In genomic region chr6:71877965-71878760, GRCm38 (mm10) we compare ENCODE assay signal across 14 mouse cellular contexts. TPM values are rescaled to one million over a fixed set of nuclear protein-coding genes. Genes with fewer than 3 reads are reported as not detected.
DNase-seq lines count a peak whose midpoint lies in the region; ATAC-seq and TF ChIP-seq lines count a peak whose summit lies in the region.
"Had no signal": no experiment of that assay in that cellular context is flagged by ENCODE, and none has a peak within 500 bp of the region (broad histone marks: within the 10 kb centered on the region; RNA-seq: fewer than 3 reads in every experiment).

No protein-coding gene starts in this region.

- TF ChIP-seq EP300 in MEL (IDR thresholded peaks at IDR 0.05; ENCODE audit: low read depth in 1 of 2, low read length in 2 of 2): peak; percentile 65 to 77; a peak in 3 of 4 replicates

- peaks cover 66% of the 10 kb centered on the region for H3K36me3 ChIP-seq in hindbrain, postnatal 0 days (ENCODE audit: insufficient read depth, low read length)
- peaks cover 93% of the 10 kb centered on the region for H3K36me3 ChIP-seq in hindbrain, embryonic 10.5 days
- H3K36me3 ChIP-seq in MEL (ENCODE audit: control insufficient read depth in 1 of 2, insufficient read depth in 2 of 2, low read length in 2 of 2): peaks cover 17 to 27% of the 10 kb centered on the region in 2 experiments
- H3K36me3 ChIP-seq in heart, embryonic 12.5 days: peaks cover 83% of the 10 kb centered on the region

- H3K4me3 ChIP-seq in hindbrain, postnatal 0 days (ENCODE audit: low read length): no peak overlapping the region
- no peak overlapping the region for H3K4me3 ChIP-seq in hindbrain, embryonic 10.5 days
- H3K4me3 ChIP-seq in MEL (ENCODE audit: control insufficient read depth in 1 of 2, insufficient read depth in 1 of 2, low read depth in 2 of 2, low read length in 2 of 2): no peak overlapping the region
- H3K4me3 ChIP-seq in heart, embryonic 12.5 days: no peak overlapping the region
- H3K4me3 ChIP-seq: myocyte had no signal

- no peak; a peak in 1 of 4 replicates for TF ChIP-seq POLR2A in MEL (IDR thresholded peaks at IDR 0.05; ENCODE audit: control insufficient read depth in 1 of 2, insufficient read depth in 1 of 2, low read depth in 1 of 2, low read length in 2 of 2, poor library complexity in 1 of 2)

- H3K4me2 ChIP-seq in hindbrain, postnatal 0 days (ENCODE audit: low read depth, low read length): no peak overlapping the region
- H3K4me2 ChIP-seq in heart, embryonic 12.5 days: no peak overlapping the region

- no peak overlapping the region for H3K27ac ChIP-seq in hindbrain, postnatal 0 days
- H3K27ac ChIP-seq in hindbrain, embryonic 10.5 days: no peak overlapping the region
- H3K27ac ChIP-seq in MEL (ENCODE audit: control insufficient read depth, low read depth, low read length): peak overlapping the region; percentile 58; the same call in 1 of the 2 replicates
- no peak overlapping the region for H3K27ac ChIP-seq in heart, embryonic 12.5 days (ENCODE audit: poor library complexity, severe bottlenecking)

- TF ChIP-seq RAD21 in MEL (IDR thresholded peaks at IDR 0.05; ENCODE audit: low read depth, low read length): no peak

- 0 out of 2 replicates have a peak, but pooled peaks have one; percentile 10 for ATAC-seq in hindbrain, postnatal 0 days
- peak; percentile 45 for ATAC-seq in inflammation-experienced regulatory T-cells, adult 6 months
- ATAC-seq in heart, embryonic 12.5 days (ENCODE audit: insufficient number of reproducible peaks, low FRiP score): no peak

- no peak overlapping the region for H3K9ac ChIP-seq in hindbrain, postnatal 0 days (replicated peaks; ENCODE audit: low read length)
- H3K9ac ChIP-seq in MEL (ENCODE audit: control insufficient read depth, low read depth, low read length, poor library complexity, severe bottlenecking): no peak overlapping the region
- H3K9ac ChIP-seq in heart, embryonic 12.5 days: no peak overlapping the region

- 92% methylated on average over 3 of the region's 3 CpGs for WGBS in hindbrain, postnatal 0 days
- WGBS in hindbrain, embryonic 10.5 days: 92% methylated on average over 3 of the region's 3 CpGs
- WGBS in heart, embryonic 12.5 days: 94% methylated on average over 3 of the region's 3 CpGs

- no peaks in the 10 kb centered on the region for H3K79me2 ChIP-seq in MEL (ENCODE audit: control insufficient read depth, insufficient read depth, low read length, poor library complexity)

- no peak for DNase-seq in hindbrain, postnatal 0 days (ENCODE audit: low spot score)
- no peak for DNase-seq in hindbrain, embryonic 10.5 days (ENCODE audit: low spot score)
- DNase-seq in 3T3-L1 (ENCODE audit: low read depth, low spot score): peak; percentile 42
- DNase-seq in MEL (ENCODE audit: low read depth, low spot score): peak; percentile 61
- no peak for DNase-seq in heart, adult 18-20 months
- no peak for DNase-seq in left cerebral cortex, adult 9 months (ENCODE audit: low spot score in 2 of 2)
- DNase-seq: adrenal gland, postnatal 25 days; cerebellum, postnatal 25 days; gastrocnemius, postnatal 36 days; heart, postnatal 4 days; kidney, postnatal 10 days had no signal

- no peaks in the 10 kb centered on the region for H3K4me1 ChIP-seq in hindbrain, postnatal 0 days (ENCODE audit: insufficient read depth, low read length)
- H3K4me1 ChIP-seq in hindbrain, embryonic 10.5 days (replicated peaks): no peaks in the 10 kb centered on the region
- H3K4me1 ChIP-seq in MEL (ENCODE audit: control insufficient read depth in 1 of 2, insufficient read depth in 2 of 2, low read length in 2 of 2): peaks cover 10 to 11% of the 10 kb centered on the region in 2 experiments
- no peaks in the 10 kb centered on the region for H3K4me1 ChIP-seq in heart, embryonic 12.5 days (replicated peaks)

- H3K27me3 ChIP-seq in hindbrain, postnatal 0 days (ENCODE audit: insufficient read depth, low read length): no peaks in the 10 kb centered on the region
- H3K27me3 ChIP-seq in hindbrain, embryonic 10.5 days (ENCODE audit: insufficient read depth, poor library complexity, severe bottlenecking): no peaks in the 10 kb centered on the region
- H3K27me3 ChIP-seq in MEL (ENCODE audit: control insufficient read depth in 1 of 2, insufficient read depth in 2 of 2, low read length in 2 of 2): no peaks in the 10 kb centered on the region
- H3K27me3 ChIP-seq in heart, embryonic 12.5 days (replicated peaks): no peaks in the 10 kb centered on the region

- no peaks in the 10 kb centered on the region for H3K9me3 ChIP-seq in hindbrain, postnatal 0 days (ENCODE audit: low read length)
- H3K9me3 ChIP-seq in hindbrain, embryonic 10.5 days: no peaks in the 10 kb centered on the region
- no peaks in the 10 kb centered on the region for H3K9me3 ChIP-seq in MEL (replicated peaks; ENCODE audit: insufficient read depth, low read length)
- no peaks in the 10 kb centered on the region for H3K9me3 ChIP-seq in heart, embryonic 12.5 days (replicated peaks)

- TF ChIP-seq CTCF in hindbrain, postnatal 0 days (IDR thresholded peaks at IDR 0.05; ENCODE audit: low read depth): no peak
- TF ChIP-seq CTCF in MEL (IDR thresholded peaks at IDR 0.05 in 2 of 3, conservative IDR thresholded peaks at IDR 0.05 in 1 of 3; ENCODE audit: control insufficient read depth in 1 of 3, insufficient read depth in 1 of 3, low read depth in 2 of 3, low read length in 3 of 3, poor library complexity in 1 of 3, severe bottlenecking in 1 of 3): 0 out of 6 replicates have a peak, but pooled peaks of 1 of the 3 experiments have one; percentile 3

TF ChIP-seq in MEL, 35 proteins besides CTCF, POLR2A, EP300 and RAD21 (continues in another document):
- TF ChIP-seq USF2 (IDR thresholded peaks at IDR 0.05; ENCODE audit: borderline replicate concordance in 1 of 2, insufficient read depth in 1 of 2, low read depth in 1 of 2, low read length in 2 of 2): no peak
- peak; percentile 88 for TF ChIP-seq ZNF384 (IDR thresholded peaks at IDR 0.05; ENCODE audit: low read depth, low read length)
- no peak for TF ChIP-seq E2F4 (IDR thresholded peaks at IDR 0.05; ENCODE audit: borderline replicate concordance, low read depth, low read length)
- no peak for TF ChIP-seq TCF12 (IDR thresholded peaks at IDR 0.05; ENCODE audit: low read depth, low read length)
- no peak for TF ChIP-seq JUND (IDR thresholded peaks at IDR 0.05; ENCODE audit: low read depth, low read length)
- no peak for TF ChIP-seq NRF1 (IDR thresholded peaks at IDR 0.05; ENCODE audit: insufficient read depth, low read depth, low read length, poor library complexity, severe bottlenecking)
- no peak for TF ChIP-seq KAT2A (conservative IDR thresholded peaks at IDR 0.05; ENCODE audit: low read depth, low read length)
- no peak for TF ChIP-seq USF1 (IDR thresholded peaks at IDR 0.05; ENCODE audit: low read depth, low read length)
- peak; percentile 39; the same call in 1 of the 2 replicates for TF ChIP-seq GATA1 (IDR thresholded peaks at IDR 0.05; ENCODE audit: low read depth, low read length)

RNA-seq across cellular contexts. Expression of gene Ptcd3, which starts 30.4 kb away (rescaled TPM):
- total RNA-seq in hindbrain, postnatal 0 days (2014; rRNA removed): 34.3 and 38.1 TPM in 2 replicates
- polyA plus RNA-seq in hindbrain, postnatal 0 days (2015; fragmentation: Nextera tagmentation; extraction: Ambion mirVana): 58.0 and 61.5 TPM in 2 replicates
- 106 and 140 TPM in 2 replicates for polyA plus RNA-seq in hindbrain, embryonic 10.5 days (2016; fragmentation: Nextera tagmentation; extraction: Ambion mirVana)
- 89.6 and 93.5 TPM in 2 replicates for total RNA-seq in MEL (2012; rRNA removed)
- 100 to 1,000 TPM in 1 of 2 experiments, 10 to 100 TPM in 1; 94.3 to 156 TPM for polyA plus RNA-seq in MEL (2012; ENCODE audit: insufficient read depth in 1 of 2, insufficient read length in 2 of 2, low read depth in 1 of 2, low replicate concordance in 2 of 2, missing spikeins in 1 of 2)
- polyA plus RNA-seq in inflammation-experienced regulatory T-cells, adult 6 months (2017; shearing (Covaris generic)): 10 to 100 TPM; 61.1 to 98.6 (median 94.1) TPM
- total RNA-seq in heart, adult 18-20 months (2021): 100 to 1,000 TPM; 130 to 137 TPM
- 115 and 116 TPM in 2 replicates for polyA plus RNA-seq in heart, embryonic 12.5 days (2016; fragmentation: Nextera tagmentation; extraction: Ambion mirVana)

RNA-seq across cellular contexts. Expression of gene Polr1a, which starts 30.7 kb away (rescaled TPM):
- total RNA-seq in hindbrain, postnatal 0 days (2014; rRNA removed): 22.3 and 45.4 TPM in 2 replicates
- 13.1 and 15.0 TPM in 2 replicates for polyA plus RNA-seq in hindbrain, postnatal 0 days (2015; fragmentation: Nextera tagmentation; extraction: Ambion mirVana)
- 33.0 and 43.2 TPM in 2 replicates for polyA plus RNA-seq in hindbrain, embryonic 10.5 days (2016; fragmentation: Nextera tagmentation; extraction: Ambion mirVana)
- 66.8 and 68.4 TPM in 2 replicates for total RNA-seq in MEL (2012; rRNA removed)
- polyA plus RNA-seq in MEL (2012; ENCODE audit: insufficient read depth in 1 of 2, insufficient read length in 2 of 2, low read depth in 1 of 2, low replicate concordance in 2 of 2, missing spikeins in 1 of 2): 100 to 1,000 TPM; 105 to 211 TPM
- polyA plus RNA-seq in inflammation-experienced regulatory T-cells, adult 6 months (2017; shearing (Covaris generic)): 10 to 100 TPM; 13.8 to 27.4 (median 21.5) TPM
- 10 to 100 TPM; 39.9 to 50.0 TPM for total RNA-seq in heart, adult 18-20 months (2021)
- polyA plus RNA-seq in heart, embryonic 12.5 days (2016; fragmentation: Nextera tagmentation; extraction: Ambion mirVana): 30.6 and 36.0 TPM in 2 replicates

RNA-seq across cellular contexts. Expression of gene Immt, which starts 47.0 kb away (rescaled TPM):
- 112 and 125 TPM in 2 replicates for total RNA-seq in hindbrain, postnatal 0 days (2014; rRNA removed)
- 164 and 165 TPM in 2 replicates for polyA plus RNA-seq in hindbrain, postnatal 0 days (2015; fragmentation: Nextera tagmentation; extraction: Ambion mirVana)
- polyA plus RNA-seq in hindbrain, embryonic 10.5 days (2016; fragmentation: Nextera tagmentation; extraction: Ambion mirVana): 176 and 214 TPM in 2 replicates
- 133 and 137 TPM in 2 replicates for total RNA-seq in MEL (2012; rRNA removed)
- polyA plus RNA-seq in MEL (2012; ENCODE audit: insufficient read depth in 1 of 2, insufficient read length in 2 of 2, low read depth in 1 of 2, low replicate concordance in 2 of 2, missing spikeins in 1 of 2): 100 to 1,000 TPM; 158 to 702 TPM
- polyA plus RNA-seq in inflammation-experienced regulatory T-cells, adult 6 months (2017; shearing (Covaris generic)): 100 to 1,000 TPM; 107 to 131 (median 127) TPM
- total RNA-seq in heart, adult 18-20 months (2021): 100 to 1,000 TPM; 644 to 655 TPM
- polyA plus RNA-seq in heart, embryonic 12.5 days (2016; fragmentation: Nextera tagmentation; extraction: Ambion mirVana): 279 and 297 TPM in 2 replicates

RNA-seq across cellular contexts. Expression of gene Mrpl35, which starts 51.4 kb away (rescaled TPM):
- total RNA-seq in hindbrain, postnatal 0 days (2014; rRNA removed): 6.0 and 8.3 TPM in 2 replicates
- 50.8 and 51.8 TPM in 2 replicates for polyA plus RNA-seq in hindbrain, postnatal 0 days (2015; fragmentation: Nextera tagmentation; extraction: Ambion mirVana)
- polyA plus RNA-seq in hindbrain, embryonic 10.5 days (2016; fragmentation: Nextera tagmentation; extraction: Ambion mirVana): 61.2 and 69.7 TPM in 2 replicates
- total RNA-seq in MEL (2012; rRNA removed): 26.0 and 28.3 TPM in 2 replicates
- polyA plus RNA-seq in MEL (2012; ENCODE audit: insufficient read depth in 1 of 2, insufficient read length in 2 of 2, low read depth in 1 of 2, low replicate concordance in 2 of 2, missing spikeins in 1 of 2): 10 to 100 TPM in 1 of 2 experiments, not detected in 1; 34.8 TPM
- 10 to 100 TPM; 61.2 to 73.9 (median 67.8) TPM for polyA plus RNA-seq in inflammation-experienced regulatory T-cells, adult 6 months (2017; shearing (Covaris generic))
- 10 to 100 TPM; 54.7 to 55.6 TPM for total RNA-seq in heart, adult 18-20 months (2021)
- 50.0 and 53.5 TPM in 2 replicates for polyA plus RNA-seq in heart, embryonic 12.5 days (2016; fragmentation: Nextera tagmentation; extraction: Ambion mirVana)

Comparison
In these comparisons a context has a peak if more than half of its experiments do, and no peak if none do; other contexts are left out.
1. DNase-seq: peak in 3T3-L1 (single experiment) and MEL (single experiment); none in hindbrain, postnatal 0 days (single experiment), hindbrain, embryonic 10.5 days (single experiment), heart, adult 18-20 months (0 of 2) and left cerebral cortex, adult 9 months (0 of 2).